ENCODE assay signal across 8 mouse cellular contexts in the genomic region with DNA sequence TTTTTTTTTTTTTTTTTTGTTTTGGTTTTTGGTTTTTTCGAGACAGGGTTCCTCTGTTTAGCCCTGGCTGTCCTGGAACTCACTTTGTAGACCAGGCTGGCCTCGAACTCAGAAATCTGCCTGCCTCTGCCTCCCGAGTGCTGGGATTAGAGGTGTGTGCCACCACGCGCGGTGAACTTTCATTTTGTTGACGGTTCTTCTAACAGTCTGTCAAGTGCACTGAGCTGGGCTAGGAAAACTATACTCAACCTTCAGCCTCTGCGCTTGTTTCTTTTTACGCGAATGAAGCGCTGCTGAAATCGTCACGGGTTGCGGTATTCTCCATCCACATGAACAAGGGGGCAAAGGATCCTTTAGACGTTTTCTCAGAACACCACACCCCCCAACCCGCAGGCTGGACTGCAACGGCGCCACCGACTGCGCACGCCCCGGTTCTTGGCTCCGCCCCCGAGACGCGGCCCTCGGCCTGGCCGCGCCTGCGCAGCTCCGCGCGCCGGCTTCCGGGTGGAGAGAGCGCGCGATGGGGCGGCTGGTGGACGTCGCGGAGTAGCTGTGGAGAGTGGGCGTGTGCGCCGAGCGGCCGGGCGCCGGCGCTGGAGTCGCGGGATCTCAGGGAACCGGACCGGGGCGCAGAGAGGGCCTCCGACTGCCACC. TPM values are rescaled to one million over a fixed set of nuclear protein-coding genes. Genes with fewer than 3 reads are reported as not detected.
DNase-seq lines count a peak whose midpoint lies in the region; ATAC-seq and TF ChIP-seq lines count a peak whose summit lies in the region.

Gene Kctd13, plus strand, starts transcription at position 496 of the 654 bp plus-strand sequence.

- H3K27ac ChIP-seq in forebrain, embryonic 12.5 days, result peak within 1 kb of the TSS; percentile 83
- H3K27ac ChIP-seq in heart, postnatal 0 days (ENCODE audit: low read depth), result peak within 1 kb of the TSS; percentile 28
- H3K27ac ChIP-seq in neural tube, embryonic 15.5 days (replicated peaks), result peak within 1 kb of the TSS; percentile 87

- H3K4me1 ChIP-seq in E14TG2a.4 (replicated peaks; ENCODE audit: low read depth, low read length), result peaks cover 42% of the 10 kb centered on the region
- peaks cover 22% of the 10 kb centered on the region for H3K4me1 ChIP-seq in forebrain, embryonic 12.5 days
- H3K4me1 ChIP-seq in heart, postnatal 0 days (ENCODE audit: control insufficient read depth, insufficient read depth), result peaks cover 6% of the 10 kb centered on the region
- H3K4me1 ChIP-seq in neural tube, embryonic 15.5 days, result peaks cover 15% of the 10 kb centered on the region

- no peaks in the 10 kb centered on the region for H3K9me3 ChIP-seq in E14TG2a.4 (ENCODE audit: low read length)
- no peaks in the 10 kb centered on the region for H3K9me3 ChIP-seq in forebrain, embryonic 12.5 days
- H3K9me3 ChIP-seq in heart, postnatal 0 days (replicated peaks; ENCODE audit: control insufficient read depth, low read length), result no peaks in the 10 kb centered on the region
- no peaks in the 10 kb centered on the region for H3K9me3 ChIP-seq in neural tube, embryonic 15.5 days (replicated peaks)

- TF ChIP-seq EP300 in heart, postnatal 0 days (IDR thresholded peaks at IDR 0.05; ENCODE audit: low read depth), result no peak

- peaks cover 9% of the 10 kb centered on the region for H3K27me3 ChIP-seq in E14TG2a.4 (ENCODE audit: insufficient read depth, low read length)
- no peaks in the 10 kb centered on the region for H3K27me3 ChIP-seq in forebrain, embryonic 12.5 days
- no peaks in the 10 kb centered on the region for H3K27me3 ChIP-seq in heart, postnatal 0 days (ENCODE audit: control insufficient read depth, insufficient read depth, low read length)
- H3K27me3 ChIP-seq in neural tube, embryonic 15.5 days (replicated peaks), result no peaks in the 10 kb centered on the region

- peak within 1 kb of the TSS; percentile 94 for H3K4me3 ChIP-seq in E14TG2a.4 (replicated peaks; ENCODE audit: low read length)
- peak within 1 kb of the TSS; percentile 88 for H3K4me3 ChIP-seq in forebrain, embryonic 12.5 days (replicated peaks)
- peak within 1 kb of the TSS; percentile 57 for H3K4me3 ChIP-seq in heart, postnatal 0 days (ENCODE audit: low read depth, low read length)
- H3K4me3 ChIP-seq in neural tube, embryonic 15.5 days (replicated peaks), result peak within 1 kb of the TSS; percentile 98

- H3K36me3 ChIP-seq in E14TG2a.4 (ENCODE audit: insufficient read depth, low read length), result peaks cover 35% of the 10 kb centered on the region
- peaks cover 24% of the 10 kb centered on the region for H3K36me3 ChIP-seq in forebrain, embryonic 12.5 days (replicated peaks)
- 0 out of 2 replicates have a peak, but pooled peaks cover 10% of the 10 kb centered on the region for H3K36me3 ChIP-seq in heart, postnatal 0 days (replicated peaks; ENCODE audit: control insufficient read depth, insufficient read depth, low read length)
- H3K36me3 ChIP-seq in neural tube, embryonic 15.5 days, result peaks cover 8% of the 10 kb centered on the region

- no peak for TF ChIP-seq CTCF in E14TG2a.4 (conservative IDR thresholded peaks at IDR 0.05; ENCODE audit: low read length)
- no peak for TF ChIP-seq CTCF in heart, postnatal 0 days (IDR thresholded peaks at IDR 0.05; ENCODE audit: low read depth)

- 4% methylated on average over 56 of the region's 56 CpGs for WGBS in forebrain, embryonic 12.5 days
- WGBS in heart, postnatal 0 days, result 3% methylated on average over 51 of the region's 56 CpGs
- 5% methylated on average over 54 of the region's 56 CpGs for WGBS in neural tube, embryonic 15.5 days

- ATAC-seq in forebrain, embryonic 12.5 days (ENCODE audit: low FRiP score), result peak; percentile 96
- ATAC-seq in heart, postnatal 0 days (ENCODE audit: insufficient read depth, low read depth), result peak; percentile 96
- peak; percentile 96 for ATAC-seq in neural tube, embryonic 15.5 days (ENCODE audit: low FRiP score)

- H3K4me2 ChIP-seq in forebrain, embryonic 12.5 days, result peak within 1 kb of the TSS; percentile 89
- peak within 1 kb of the TSS; percentile 77 for H3K4me2 ChIP-seq in heart, postnatal 0 days (ENCODE audit: low read depth, low read length)
- H3K4me2 ChIP-seq in neural tube, embryonic 15.5 days, result peak within 1 kb of the TSS; percentile 89

- peak within 1 kb of the TSS; percentile 91 for H3K9ac ChIP-seq in forebrain, embryonic 12.5 days
- H3K9ac ChIP-seq in heart, postnatal 0 days (replicated peaks; ENCODE audit: low read depth, low read length), result peak within 1 kb of the TSS; percentile 56
- H3K9ac ChIP-seq in neural tube, embryonic 15.5 days (replicated peaks), result peak within 1 kb of the TSS; percentile 80

- DNase-seq in c-Kit-positive CD71-positive TER-119-negative erythroid progenitor cells, embryonic 14.5 days (ENCODE audit: low read depth), result peak; percentile 82
- DNase-seq in heart, postnatal 0 days (ENCODE audit: low spot score), result peak; percentile 84
- peak; percentile 95 to 97 for DNase-seq in kidney, postnatal 4 days
- DNase-seq in lung, adult 18-20 months, result peak; percentile 93 to 95
- DNase-seq in testis, postnatal 14 days (ENCODE audit: low spot score), result peak; percentile 91

RNA-seq across cellular contexts. Expression of gene Kctd13, which starts in this region (rescaled TPM):
- 45.3 and 46.4 TPM in 2 replicates for polyA plus RNA-seq in forebrain, embryonic 12.5 days (2016; fragmentation: Nextera tagmentation; extraction: Ambion mirVana)
- 6.8 and 8.2 TPM in 2 replicates for total RNA-seq in heart, postnatal 0 days (2014; rRNA removed; ENCODE audit: low replicate concordance)
- polyA plus RNA-seq in heart, postnatal 0 days (2015; fragmentation: Nextera tagmentation; extraction: Ambion mirVana), result 11.2 TPM in 2 replicates
- polyA plus RNA-seq in neural tube, embryonic 15.5 days (2015; fragmentation: Nextera tagmentation; extraction: Ambion mirVana), result 102 and 121 TPM in 2 replicates

Comparison
In these comparisons a context has a peak if more than half of its experiments do, and no peak if none do; other contexts are left out.
1. Peak in every context shown above with its lines: DNase-seq, ATAC-seq, H3K4me3 ChIP-seq and H3K27ac ChIP-seq.
2. H3K27ac ChIP-seq: peak in every context shown above with its lines; median percentile 87 in neural tube, embryonic 15.5 days; 83 in forebrain, embryonic 12.5 days; 28 in heart, postnatal 0 days.